ENCODE assay signal across 8 mouse cellular contexts in the genomic region with DNA sequence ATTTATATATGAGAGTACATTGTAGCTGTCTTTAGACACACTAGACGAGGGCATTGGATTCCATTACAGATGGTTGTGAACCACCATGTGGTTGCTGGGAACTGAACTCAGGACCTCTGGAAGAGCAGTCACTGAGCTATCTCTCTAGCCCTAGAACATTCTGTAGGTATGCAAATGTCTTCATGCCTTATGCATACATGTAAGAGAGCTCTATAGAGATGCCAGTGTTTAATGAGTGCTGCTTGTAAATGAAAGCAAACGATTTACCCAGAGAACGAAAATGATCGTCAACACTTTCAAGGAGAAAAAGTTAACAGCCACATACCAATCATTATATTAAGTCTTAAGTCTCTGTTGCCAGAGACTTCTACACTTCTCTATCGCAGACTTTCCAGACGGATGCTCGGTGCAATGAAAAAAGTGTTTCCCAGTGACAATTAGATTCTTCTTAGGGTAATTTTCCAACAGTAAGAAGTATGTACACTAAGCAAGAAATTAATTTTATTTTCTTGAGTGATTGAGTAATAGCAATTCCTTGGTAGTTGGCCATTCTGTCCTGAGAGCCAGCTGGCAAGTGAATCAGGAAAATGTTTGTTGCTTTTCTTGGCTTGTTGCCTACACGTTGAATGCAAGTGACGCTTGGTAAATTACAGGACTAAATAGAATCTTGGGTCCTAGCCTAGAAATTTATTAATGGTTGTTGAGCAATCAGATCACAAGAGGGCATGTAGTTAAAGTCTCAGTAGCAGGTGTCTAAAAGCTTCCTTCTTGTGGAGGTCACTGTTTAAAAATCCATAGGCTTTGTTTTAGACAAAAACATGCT.
DNase-seq lines count a peak whose midpoint lies in the region; ATAC-seq and TF ChIP-seq lines count a peak whose summit lies in the region.

No protein-coding gene starts in this region.

- H3K27me3 ChIP-seq in lung, postnatal 0 days (replicated peaks; ENCODE audit: insufficient read depth, low read length): no peaks in the 10 kb centered on the region

- 58% methylated on average over 9 of the region's 9 CpGs for WGBS in lung, postnatal 0 days

- no peaks in the 10 kb centered on the region for H3K4me1 ChIP-seq in lung, postnatal 0 days (ENCODE audit: insufficient read depth, low read depth, low read length)

- peak; percentile 48; the same call in 1 of the 2 replicates for TF ChIP-seq EP300 in lung, postnatal 0 days (IDR thresholded peaks at IDR 0.05)

- no peak overlapping the region for H3K9ac ChIP-seq in lung, postnatal 0 days (replicated peaks; ENCODE audit: low read depth)

- peak; percentile 33 for ATAC-seq in lung, postnatal 0 days

- TF ChIP-seq CTCF in gastrocnemius, adult 2 months (IDR thresholded peaks at IDR 0.05): no peak
- no peak for TF ChIP-seq CTCF in lung, postnatal 0 days (IDR thresholded peaks at IDR 0.05)

- intact Hi-C loops in gastrocnemius, adult 2 months (cut with DNase I): no loop called here

- H3K4me2 ChIP-seq in lung, postnatal 0 days (replicated peaks; ENCODE audit: low read depth, low read length): no peak overlapping the region

- H3K9me3 ChIP-seq in lung, postnatal 0 days (ENCODE audit: low read length): no peaks in the 10 kb centered on the region

- no peak overlapping the region for H3K27ac ChIP-seq in gastrocnemius, adult 2 months
- H3K27ac ChIP-seq in lung, postnatal 0 days (ENCODE audit: low read length): no peak overlapping the region

- peak; percentile 6 for DNase-seq in layer of hippocampus, adult 11-12 months (ENCODE audit: low spot score)
- no peak for DNase-seq in layer of hippocampus, adult 9-10 months (ENCODE audit: low spot score)
- DNase-seq in brain, adult 2 months (ENCODE audit: low read depth, low spot score): peak; percentile 77
- DNase-seq in gastrocnemius, adult 2 months: peak; percentile 27
- peak; percentile 82 for DNase-seq in lung, postnatal 0 days (ENCODE audit: low spot score)
- no peak for DNase-seq in thymus, postnatal 25 days
- DNase-seq in left cerebral cortex, adult 11 months (ENCODE audit: low spot score): no peak
- no peak for DNase-seq in urinary bladder, adult 2 months (ENCODE audit: low spot score)

- no peaks in the 10 kb centered on the region for H3K36me3 ChIP-seq in lung, postnatal 0 days (ENCODE audit: insufficient read depth, low read length)

- no peak overlapping the region for H3K4me3 ChIP-seq in gastrocnemius, adult 2 months
- no peak overlapping the region for H3K4me3 ChIP-seq in lung, postnatal 0 days (ENCODE audit: low read depth, low read length)

Comparison
In these comparisons a context has a peak if more than half of its experiments do, and no peak if none do; other contexts are left out.
1. DNase-seq: peak in layer of hippocampus, adult 11-12 months (single experiment), brain, adult 2 months (single experiment), gastrocnemius, adult 2 months (single experiment) and lung, postnatal 0 days (single experiment); none in layer of hippocampus, adult 9-10 months (single experiment), thymus, postnatal 25 days (single experiment), left cerebral cortex, adult 11 months (single experiment) and urinary bladder, adult 2 months (single experiment).